Mouse (Mus musculus) Muller cell, postnatal 12 days (primary cell): ENCODE measurements at regions not wholly inside any gene's neighbourhood (a gene's known extent, or its start where the extent isn't known, plus 50 kb on each side); places are given as distances from the start of the nearest gene placed in this dataset.
A peak's percentile ranks its signal among the peaks of the same experiment; 100 is the strongest.
"Not testable (repeated sequence)": the region's sequence is repeated elsewhere in the genome, so short reads cannot be mapped to it uniquely, and the experiment has no call there.

Experiments
- DNase-seq: peaks from one replicate; pipeline ENCODE4 v3.0.0-alpha.2; 2015; ENCODE audit errors: inconsistent ontology term

GRCm38 (mm10) chr12:8447612-8448011 is 52.2 kb downstream of the Rhob start:
- DNase-seq = no peak

- no peak for DNase-seq
Measured at GRCm38 (mm10) chr12:8447025-8447424, 52.8 kb downstream of the Rhob start.

- DNase-seq = peak; percentile 55
Measured at GRCm38 (mm10) chr12:8444975-8445853, 54.6 kb downstream of the Rhob start.

GRCm38 (mm10) chr12:8443917-8444453 is 55.8 kb downstream of the Rhob start:
- no peak for DNase-seq

GRCm38 (mm10) chr12:8443253-8443661 is 56.6 kb downstream of the Rhob start:
- DNase-seq = no peak

- DNase-seq = no peak
Measured at GRCm38 (mm10) chr12:8441275-8441674, 58.5 kb downstream of the Rhob start.

GRCm38 (mm10) chr12:8440373-8440772 is 59.4 kb downstream of the Rhob start:
- DNase-seq = no peak

GRCm38 (mm10) chr12:8439957-8440356 is 59.9 kb downstream of the Rhob start:
- DNase-seq = no peak

- no peak for DNase-seq
Measured at GRCm38 (mm10) chr12:8439486-8439885, 60.3 kb downstream of the Rhob start.

GRCm38 (mm10) chr12:8438638-8439037 is 61.2 kb downstream of the Rhob start:
- DNase-seq = peak; percentile 86

- no peak for DNase-seq
Measured at GRCm38 (mm10) chr12:8436976-8437580, 62.7 kb downstream of the Rhob start.

- DNase-seq = peak; percentile 43
Measured at GRCm38 (mm10) chr12:8436553-8436952, 63.3 kb downstream of the Rhob start.

GRCm38 (mm10) chr12:8435651-8436348 is 64.0 kb downstream of the Rhob start:
- not testable (repeated sequence) for DNase-seq

- DNase-seq = no peak
Measured at GRCm38 (mm10) chr12:8428228-8428990, 71.4 kb downstream of the Rhob start.

GRCm38 (mm10) chr12:8424515-8424914 is 75.3 kb downstream of the Rhob start:
- DNase-seq = no peak

- DNase-seq = no peak
Measured at GRCm38 (mm10) chr12:8422676-8423075, 77.1 kb downstream of the Rhob start.

- no peak for DNase-seq
Measured at GRCm38 (mm10) chr12:8421271-8421567, 78.6 kb downstream of the Rhob start.

- no peak for DNase-seq
Measured at GRCm38 (mm10) chr12:8420511-8421270, 79.1 kb downstream of the Rhob start.

GRCm38 (mm10) chr12:8418890-8419289 is 80.9 kb downstream of the Rhob start:
- DNase-seq = peak; percentile 87

- no peak for DNase-seq
Measured at GRCm38 (mm10) chr12:8417127-8417790, 82.5 kb downstream of the Rhob start.
